Mouse (Mus musculus) right cerebral cortex, postnatal 4 days (tissue): ENCODE data around the gene Ncoa1.
"Not testable (repeated sequence)": the region's sequence is repeated elsewhere in the genome, so short reads cannot be mapped to it uniquely, and the experiment has no call there.

ENCODE experiments used
- DNase-seq: peaks from one replicate; pipeline ENCODE4 v3.0.0-alpha.2; 2022

The Ncoa1 gene

GRCm38 (mm10) chr12:4475251-4475993 is 1.6 kb downstream of the Ncoa1 start:
- no peak for DNase-seq

- DNase-seq = no peak
These were observed 7.9 kb downstream of the Ncoa1 start for GRCm38 (mm10) chr12:4469115-4469514.

DNA sequence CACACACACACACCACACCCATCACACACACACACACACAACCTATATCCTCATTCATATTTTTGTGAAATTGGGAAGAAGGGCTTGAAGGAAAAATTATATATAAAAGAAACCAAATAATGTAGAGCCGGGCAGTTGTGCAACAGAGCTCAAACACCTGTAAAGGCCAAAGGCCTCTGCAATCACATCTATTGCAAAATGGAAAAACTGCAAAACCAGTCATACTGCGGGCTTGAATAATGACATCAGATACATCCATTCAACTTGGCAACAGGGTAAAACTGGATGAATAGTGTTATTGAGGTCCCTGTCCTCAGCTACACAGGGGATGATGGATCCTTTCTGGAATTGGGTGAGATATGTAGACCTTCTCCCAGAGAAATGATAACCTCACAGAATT is 13.3 kb downstream of the Ncoa1 start:
- no peak for DNase-seq

- DNase-seq = no peak
These were observed 14.6 kb downstream of the Ncoa1 start for GRCm38 (mm10) chr12:4462420-4462819.

- no peak for DNase-seq
These were observed 16.0 kb downstream of the Ncoa1 start for GRCm38 (mm10) chr12:4460990-4461389.

DNA sequence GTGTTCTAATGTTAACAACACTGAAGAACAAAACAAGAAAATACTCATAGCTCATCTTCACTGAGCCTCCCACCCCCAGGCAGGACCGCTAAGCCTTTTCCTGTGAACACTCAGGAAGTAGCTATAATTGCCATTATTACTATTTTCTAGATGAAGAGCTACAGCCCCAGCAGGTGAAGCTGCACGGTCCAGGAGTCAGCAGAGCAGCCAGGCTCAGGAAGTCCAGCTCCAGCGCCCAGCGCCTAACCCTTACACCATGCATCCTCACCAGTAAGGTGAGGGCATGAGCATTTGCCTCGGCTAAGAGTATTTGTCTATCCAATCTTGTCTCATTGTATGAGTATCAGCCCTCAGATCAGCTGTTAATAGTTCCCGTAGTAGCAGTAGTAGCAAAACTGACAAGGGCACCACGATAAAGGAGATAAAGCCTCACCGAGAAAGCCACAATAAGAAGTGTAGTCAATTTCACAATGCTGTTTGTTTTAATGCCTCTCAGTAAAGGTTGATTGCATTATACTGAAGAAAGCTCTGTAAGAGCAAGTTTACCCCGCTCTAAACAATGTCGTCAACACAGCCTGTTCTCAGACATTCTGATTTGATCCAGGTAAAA is 21.9 kb downstream of the Ncoa1 start:
- DNase-seq = no peak

DNA sequence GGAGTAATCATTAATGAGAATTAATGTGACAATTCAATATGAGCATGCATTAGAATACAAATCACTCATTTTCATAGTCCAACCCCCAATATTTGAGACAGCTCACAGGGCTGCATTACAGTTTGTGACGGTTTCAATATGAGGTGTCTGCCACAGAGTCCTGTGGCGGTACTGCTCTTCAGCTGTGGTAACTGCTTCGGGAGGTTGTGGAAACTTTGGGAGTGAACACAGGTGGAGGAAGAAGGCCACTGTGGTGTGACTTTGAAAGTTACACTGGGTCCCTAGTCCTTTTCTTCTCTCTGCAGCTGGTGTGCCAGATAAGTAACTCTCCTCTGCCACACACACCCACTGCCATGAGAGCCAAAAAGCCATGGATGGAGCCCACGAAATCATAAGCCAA is 22.7 kb downstream of the Ncoa1 start:
- no peak for DNase-seq

DNA sequence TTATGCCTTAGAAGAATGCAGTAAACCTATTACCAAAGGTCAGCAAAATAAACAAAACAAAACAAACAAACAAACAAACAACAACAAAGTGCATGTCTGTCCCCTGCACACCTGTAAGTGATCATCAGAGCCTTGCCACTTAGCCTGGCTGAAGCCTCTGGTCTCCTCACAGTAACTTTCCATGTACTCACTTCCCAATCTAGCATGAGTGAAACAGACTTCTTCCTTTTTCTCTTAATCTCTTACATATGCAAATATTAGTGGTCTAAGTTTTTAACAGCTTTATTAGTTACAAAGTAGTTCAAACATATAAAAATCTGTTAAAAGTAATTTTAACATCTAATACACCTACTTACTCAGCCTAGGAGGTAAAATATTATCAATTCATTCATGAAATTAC is 24.7 kb downstream of the Ncoa1 start:
- DNase-seq = no peak

DNA sequence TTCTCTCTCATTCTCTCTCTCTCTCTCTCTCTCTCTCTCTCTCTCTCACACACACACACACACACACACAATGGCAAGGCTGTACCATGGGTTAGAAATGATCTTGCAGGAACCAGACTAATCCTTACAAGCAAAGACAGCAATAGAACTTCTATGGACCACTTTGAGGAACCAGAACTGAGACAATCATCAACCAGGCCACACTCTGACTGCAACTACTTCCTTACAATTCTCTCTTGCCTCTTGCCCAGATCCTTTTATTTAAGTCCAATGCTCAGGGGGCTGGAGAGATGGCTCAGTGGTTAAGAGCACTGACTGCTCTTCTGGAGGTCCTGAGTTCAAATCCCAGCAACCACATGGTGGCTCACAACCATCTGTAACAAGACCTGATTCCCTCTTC is 26.5 kb downstream of the Ncoa1 start:
- DNase-seq = not testable (repeated sequence)

- no peak for DNase-seq
These were observed 28.8 kb downstream of the Ncoa1 start for GRCm38 (mm10) chr12:4448076-4448589.

DNA sequence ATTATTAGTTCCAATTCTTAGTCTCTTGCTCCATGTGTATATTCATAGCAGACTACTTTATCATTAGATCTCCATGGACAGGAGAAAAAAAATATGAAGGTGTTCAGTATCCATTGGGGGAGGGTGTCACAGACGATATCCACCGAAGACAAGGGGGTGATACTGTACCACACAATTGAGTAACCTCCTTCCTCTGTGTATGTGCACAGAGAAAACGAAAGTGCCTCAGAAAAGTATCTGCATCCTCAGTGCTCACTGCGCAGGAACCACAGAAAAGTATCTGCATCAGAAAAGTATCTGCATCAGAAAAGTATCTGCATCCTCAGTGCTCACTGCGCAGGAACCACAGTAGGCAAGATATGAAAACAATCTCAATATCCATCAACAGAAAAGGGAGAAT is 32.0 kb downstream of the Ncoa1 start:
- no peak for DNase-seq

- no peak for DNase-seq
These were observed 35.5 kb downstream of the Ncoa1 start for GRCm38 (mm10) chr12:4441451-4441850.

DNA sequence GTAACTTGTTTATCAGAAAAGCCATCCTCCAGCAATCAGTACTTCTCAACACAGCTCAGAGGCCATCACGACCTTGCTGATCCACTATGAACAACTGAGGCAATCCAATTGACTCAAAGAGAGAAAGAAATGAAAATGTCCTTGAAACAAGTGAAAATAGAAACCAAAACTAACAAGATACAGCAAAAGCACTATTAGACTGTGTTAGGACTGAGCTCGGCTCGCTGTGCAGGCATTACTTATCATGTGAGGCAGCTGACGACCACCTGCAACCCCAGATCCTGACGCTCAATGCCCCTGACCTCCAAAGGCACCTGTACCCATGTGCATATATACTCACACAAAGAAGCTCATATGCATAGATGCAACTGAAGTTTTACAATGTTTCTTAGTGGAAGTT is 40.8 kb downstream of the Ncoa1 start:
- no peak for DNase-seq

DNA sequence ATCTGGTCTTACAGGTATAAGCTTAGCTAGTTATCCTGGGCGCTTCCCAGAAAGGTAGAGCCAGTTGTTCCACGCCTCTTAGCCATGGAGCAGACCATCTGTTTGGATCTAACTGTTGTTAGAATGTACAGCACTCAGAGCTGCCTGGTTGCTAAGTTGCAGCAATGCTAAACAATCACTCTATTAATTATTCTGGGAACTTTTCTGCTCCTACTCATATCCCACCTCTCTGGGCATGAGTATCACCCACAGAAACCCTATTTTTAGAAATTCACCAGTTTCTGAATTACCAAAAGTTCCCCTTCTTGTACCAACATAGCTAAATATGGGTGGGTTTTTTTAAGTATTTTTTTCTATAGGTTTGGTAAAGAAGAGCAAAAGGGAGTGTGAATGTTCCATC is 43.4 kb downstream of the Ncoa1 start:
- no peak for DNase-seq

DNA sequence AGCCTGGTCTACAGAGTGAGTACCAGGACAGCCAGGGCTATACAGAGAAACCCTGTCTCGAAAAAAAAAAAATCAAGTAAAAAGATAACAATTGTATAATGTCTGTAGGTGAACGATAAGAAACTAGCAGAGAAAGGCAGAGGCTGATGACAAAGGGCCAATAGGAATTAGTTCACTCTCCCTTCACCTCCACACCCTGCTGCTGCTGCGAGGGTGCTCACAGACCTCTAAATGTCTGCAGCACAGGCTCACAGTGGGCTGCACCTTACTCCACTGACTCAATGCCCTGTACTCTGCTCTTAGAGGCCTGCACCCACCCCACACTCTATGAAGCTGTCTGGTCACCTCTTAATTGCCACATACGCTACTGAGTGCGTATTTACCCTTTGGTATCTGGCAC is 45.0 kb downstream of the Ncoa1 start:
- no peak for DNase-seq

DNA sequence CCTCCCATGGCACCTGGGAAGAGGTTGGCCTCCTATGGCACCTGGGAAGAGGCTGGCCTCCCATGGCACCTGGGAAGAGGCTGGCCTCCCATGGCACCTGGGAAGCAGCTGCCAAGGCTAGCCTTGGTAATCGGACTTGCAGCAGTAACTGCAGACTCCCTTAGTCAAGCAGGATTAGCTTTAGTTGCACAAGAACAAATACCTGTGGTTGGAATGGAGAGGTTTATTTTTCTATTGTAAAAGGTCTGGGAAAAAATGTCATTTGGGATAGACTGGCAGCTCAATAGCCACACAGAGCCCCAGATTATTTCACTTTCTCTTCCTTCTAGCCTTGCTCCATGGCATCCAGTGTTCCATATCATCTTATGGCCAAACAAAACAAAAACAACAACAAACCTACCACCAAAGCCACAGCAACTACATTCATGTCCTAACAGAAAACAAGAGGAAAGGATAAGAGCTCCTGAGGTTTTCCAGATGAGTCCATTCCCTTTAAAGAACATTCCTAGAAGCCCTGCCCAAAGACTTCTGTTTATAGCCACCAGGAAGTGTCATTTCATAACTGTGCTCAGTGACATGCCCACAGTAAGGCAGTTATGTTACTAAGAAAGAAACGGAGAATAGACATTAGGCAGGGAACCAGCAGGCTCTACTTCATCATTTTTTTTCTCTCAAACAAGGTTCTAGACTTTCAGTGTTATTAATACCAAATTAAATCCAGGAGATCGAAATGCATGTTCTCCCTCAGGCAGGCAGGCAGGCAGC is 46.7 kb downstream of the Ncoa1 start:
- no peak for DNase-seq

DNA sequence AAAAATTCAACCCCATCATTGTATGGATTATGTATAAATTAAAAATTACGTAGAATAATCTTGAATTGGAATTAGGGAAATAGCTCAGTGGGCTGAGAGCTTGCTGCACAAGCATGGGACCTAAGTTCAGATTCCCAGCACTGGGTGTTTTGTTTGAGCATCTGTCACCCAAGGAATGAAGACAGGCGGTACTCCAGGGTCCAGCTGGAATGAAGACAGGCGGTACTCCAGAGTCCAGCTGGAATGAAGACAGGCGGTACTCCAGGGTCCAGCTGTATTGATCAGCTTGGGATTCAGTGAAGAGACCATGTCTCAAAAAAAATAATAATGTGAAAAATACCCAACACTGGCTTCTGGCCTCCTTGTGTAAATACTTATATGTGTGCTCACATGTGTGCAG is 58.2 kb downstream of the Ncoa1 start:
- no peak for DNase-seq

DNA sequence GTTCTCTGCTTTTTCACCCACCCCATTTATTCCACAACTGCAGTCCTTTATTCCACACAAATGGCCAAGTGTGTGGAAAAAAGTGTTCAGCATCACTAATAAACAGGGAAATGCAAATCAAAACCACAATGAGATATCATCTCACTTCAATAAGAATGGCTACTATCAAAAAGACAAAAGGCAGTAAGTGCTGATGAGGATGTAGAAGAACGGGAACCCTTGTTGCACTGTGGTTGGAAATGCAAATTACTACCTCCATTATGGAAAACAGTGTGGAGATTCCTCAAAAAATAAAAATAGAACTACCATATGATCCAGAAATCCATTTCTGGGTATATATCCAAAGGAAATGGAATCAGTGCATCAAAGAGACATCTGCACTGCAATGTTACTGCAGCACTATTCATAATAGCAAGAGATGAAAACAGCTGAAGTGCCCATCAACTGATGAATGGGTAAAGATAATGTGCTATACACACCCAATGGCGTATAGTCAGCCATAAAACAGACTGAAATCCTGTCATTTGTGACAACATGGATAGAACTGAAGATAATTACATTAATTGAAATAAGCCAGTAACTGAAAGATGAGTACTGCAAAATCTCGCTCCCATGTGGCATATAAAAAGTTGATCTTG is 59.2 kb downstream of the Ncoa1 start:
- no peak for DNase-seq

DNA sequence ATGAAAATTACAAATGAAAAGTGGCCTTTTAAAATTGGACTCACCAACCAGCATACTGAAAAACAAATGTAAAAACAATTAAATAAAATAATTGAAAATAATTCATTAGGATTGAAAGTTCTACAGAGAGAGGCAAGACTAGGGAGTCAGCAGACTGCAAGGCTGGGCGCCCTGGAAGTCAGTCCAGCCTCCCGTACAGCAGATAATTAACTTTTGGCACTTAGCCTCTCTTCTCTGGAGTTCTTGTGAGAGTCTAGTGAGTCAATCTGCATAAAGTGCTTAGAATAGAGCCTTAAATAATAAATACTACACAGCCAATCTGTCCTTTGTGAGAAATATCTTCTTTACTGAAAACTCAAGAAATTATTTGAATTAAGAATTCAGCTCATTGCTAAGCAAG is 69.9 kb downstream of the Ncoa1 start:
- no peak for DNase-seq

- no peak for DNase-seq
These were observed 70.8 kb downstream of the Ncoa1 start for GRCm38 (mm10) chr12:4406155-4406554.

- DNase-seq = no peak
These were observed 73.8 kb downstream of the Ncoa1 start for GRCm38 (mm10) chr12:4403206-4403605.

- DNase-seq = no peak
These were observed 80.8 kb downstream of the Ncoa1 start for GRCm38 (mm10) chr12:4396221-4396620.

DNA sequence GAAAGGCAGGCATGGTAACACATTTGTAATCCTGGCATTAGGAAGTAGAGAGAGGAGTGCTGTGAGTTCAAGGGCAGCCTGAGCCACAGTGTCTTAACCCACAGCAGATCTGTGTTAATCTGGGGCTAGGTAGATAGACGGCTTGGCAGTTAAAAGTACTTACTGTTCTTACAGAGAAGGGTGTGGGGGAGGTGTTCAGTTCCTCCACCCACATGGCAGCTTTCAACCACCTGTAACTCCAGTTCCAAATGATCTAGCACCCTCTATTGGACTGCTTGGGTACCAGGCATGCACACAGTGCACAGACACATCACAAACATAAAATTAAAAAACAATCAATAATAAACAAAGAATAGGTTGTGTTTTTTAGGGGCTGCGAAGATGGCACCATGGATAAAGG is 84.4 kb downstream of the Ncoa1 start:
- no peak for DNase-seq
